22 mouse cellular contexts compared by ENCODE assay signal in the genomic region with DNA sequence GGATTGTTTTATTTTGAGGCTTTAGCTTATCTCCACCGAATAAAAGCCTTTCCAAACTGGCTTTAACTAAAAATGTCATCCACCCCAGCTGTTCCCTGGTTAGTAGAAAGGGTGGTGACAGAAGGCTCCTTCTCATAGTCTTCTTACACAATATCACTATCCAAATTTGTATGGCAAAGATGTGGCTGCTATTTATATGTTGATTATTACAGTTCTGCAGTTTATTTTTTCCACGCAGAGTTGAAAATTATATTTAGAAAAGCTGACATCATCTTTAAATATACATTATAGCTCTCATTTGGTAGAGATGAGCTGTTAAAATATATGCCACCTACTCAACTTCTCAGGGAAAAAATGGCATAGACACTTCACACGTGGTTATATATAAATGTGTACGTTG.
DNase-seq lines count a peak whose midpoint lies in the region; ATAC-seq lines count a peak whose summit lies in the region.
"Had no signal": no experiment of that assay in that cellular context is flagged by ENCODE, and none has a peak within 500 bp of the region (broad histone marks: within the 10 kb centered on the region; RNA-seq: fewer than 3 reads in every experiment).

No protein-coding gene starts in this region.

- no peak overlapping the region for H3K4me2 ChIP-seq in forebrain, embryonic 13.5 days
- H3K4me2 ChIP-seq in forebrain, embryonic 11.5 days (ENCODE audit: low read depth, low read length, severe bottlenecking): no peak overlapping the region
- no peak overlapping the region for H3K4me2 ChIP-seq in kidney, embryonic 16.5 days (replicated peaks; ENCODE audit: low read depth, low read length)
- H3K4me2 ChIP-seq: embryonic facial prominence, embryonic 15.5 days; hindbrain, embryonic 14.5 days; liver, embryonic 15.5 days; midbrain, embryonic 13.5 days; stomach, embryonic 15.5 days had no signal

- intact Hi-C loops in heart, postnatal 14 days (cut with DNase I): no loop called here

- no peak for DNase-seq in forebrain, embryonic 11.5 days (ENCODE audit: low spot score)
- peak; percentile 5 for DNase-seq in heart, adult 8-10 months (ENCODE audit: low spot score)
- DNase-seq in heart, postnatal 14 days: no peak
- peak; percentile 2 to 15 for DNase-seq in right cerebral cortex, postnatal 36 days (ENCODE audit: low spot score in 2 of 2)
- no peak for DNase-seq in right cerebral cortex, postnatal 14 days
- DNase-seq in neural tube, embryonic 10.5 days (ENCODE audit: extremely low spot score, low spot score): no peak
- DNase-seq: cerebellum, postnatal 10 days; embryo, embryonic 11 days; retina, postnatal 1 day had no signal

- no peak overlapping the region for H3K27ac ChIP-seq in forebrain, embryonic 13.5 days
- no peak overlapping the region for H3K27ac ChIP-seq in forebrain, embryonic 11.5 days (ENCODE audit: low read depth, low read length)
- H3K27ac ChIP-seq in kidney, embryonic 16.5 days (ENCODE audit: low read length): no peak overlapping the region
- H3K27ac ChIP-seq: embryonic facial prominence, embryonic 15.5 days; hindbrain, embryonic 14.5 days; kidney, postnatal 0 days; liver, embryonic 15.5 days; midbrain, embryonic 13.5 days; stomach, embryonic 15.5 days had no signal

- 89% methylated on average over 4 of the region's 4 CpGs for WGBS in forebrain, embryonic 13.5 days
- WGBS in forebrain, embryonic 11.5 days: 87% methylated on average over 4 of the region's 4 CpGs
- 87% methylated on average over 4 of the region's 4 CpGs for WGBS in kidney, embryonic 16.5 days

- peak; percentile 43; the same call in 1 of the 2 replicates for ATAC-seq in forebrain, embryonic 13.5 days
- ATAC-seq in forebrain, embryonic 11.5 days (replicated peaks; ENCODE audit: low FRiP score): no peak
- no peak for ATAC-seq in kidney, embryonic 16.5 days (ENCODE audit: low FRiP score, low TSS enrichment)
- ATAC-seq: CD4-positive, CD25-positive, alpha-beta regulatory T cell, adult 4 months; intestine, postnatal 0 days; lung, postnatal 0 days; midbrain, embryonic 13.5 days had no signal

- no peak overlapping the region for H3K4me3 ChIP-seq in forebrain, embryonic 13.5 days
- no peak overlapping the region for H3K4me3 ChIP-seq in forebrain, embryonic 11.5 days (ENCODE audit: low read depth, low read length)
- no peak overlapping the region for H3K4me3 ChIP-seq in kidney, embryonic 16.5 days (ENCODE audit: low read length)
- H3K4me3 ChIP-seq: embryonic facial prominence, embryonic 15.5 days; liver, embryonic 15.5 days; midbrain, embryonic 13.5 days; myocyte; stomach, embryonic 15.5 days had no signal

- no peaks in the 10 kb centered on the region for H3K36me3 ChIP-seq in forebrain, embryonic 13.5 days (ENCODE audit: poor library complexity, severe bottlenecking)
- no peaks in the 10 kb centered on the region for H3K36me3 ChIP-seq in forebrain, embryonic 11.5 days (ENCODE audit: control insufficient read depth, insufficient read depth, low read length)
- H3K36me3 ChIP-seq in kidney, embryonic 16.5 days (ENCODE audit: insufficient read depth, low read length): no peaks in the 10 kb centered on the region
- H3K36me3 ChIP-seq: embryonic facial prominence, embryonic 15.5 days; G1E; liver, embryonic 15.5 days; midbrain, embryonic 13.5 days; stomach, embryonic 15.5 days had no signal

- no peaks in the 10 kb centered on the region for H3K4me1 ChIP-seq in forebrain, embryonic 13.5 days
- H3K4me1 ChIP-seq in forebrain, embryonic 11.5 days (replicated peaks; ENCODE audit: control insufficient read depth, insufficient read depth, low read length): no peaks in the 10 kb centered on the region
- H3K4me1 ChIP-seq in kidney, embryonic 16.5 days (ENCODE audit: insufficient read depth, low read length): no peaks in the 10 kb centered on the region
- H3K4me1 ChIP-seq: embryonic facial prominence, embryonic 15.5 days; liver, embryonic 15.5 days; midbrain, embryonic 13.5 days; stomach, embryonic 15.5 days had no signal

- no peaks in the 10 kb centered on the region for H3K9me3 ChIP-seq in forebrain, embryonic 13.5 days (replicated peaks)
- H3K9me3 ChIP-seq in forebrain, embryonic 11.5 days (ENCODE audit: control insufficient read depth, low read length): no peaks in the 10 kb centered on the region
- no peaks in the 10 kb centered on the region for H3K9me3 ChIP-seq in kidney, embryonic 16.5 days (ENCODE audit: low read length)
- H3K9me3 ChIP-seq: embryonic facial prominence, embryonic 15.5 days; G1E; liver, embryonic 15.5 days; midbrain, embryonic 13.5 days; stomach, embryonic 15.5 days had no signal

- H3K9ac ChIP-seq in forebrain, embryonic 13.5 days: no peak overlapping the region
- no peak overlapping the region for H3K9ac ChIP-seq in forebrain, embryonic 11.5 days (ENCODE audit: low read length)
- no peak overlapping the region for H3K9ac ChIP-seq in kidney, embryonic 16.5 days (replicated peaks; ENCODE audit: low read length)
- H3K9ac ChIP-seq: embryonic facial prominence, embryonic 15.5 days; hindbrain, embryonic 14.5 days; liver, embryonic 15.5 days; midbrain, embryonic 13.5 days; stomach, embryonic 15.5 days had no signal

- H3K27me3 ChIP-seq in forebrain, embryonic 13.5 days: no peaks in the 10 kb centered on the region
- no peaks in the 10 kb centered on the region for H3K27me3 ChIP-seq in forebrain, embryonic 11.5 days (ENCODE audit: control insufficient read depth, insufficient read depth, low read length)
- H3K27me3 ChIP-seq in kidney, embryonic 16.5 days (ENCODE audit: insufficient read depth, low read length): no peaks in the 10 kb centered on the region
- H3K27me3 ChIP-seq: embryonic facial prominence, embryonic 15.5 days; liver, embryonic 15.5 days; midbrain, embryonic 13.5 days; stomach, embryonic 15.5 days had no signal

Comparison
In these comparisons a context has a peak if more than half of its experiments do, and no peak if none do; other contexts are left out.
1. DNase-seq: peak in heart, adult 8-10 months (single experiment) and right cerebral cortex, postnatal 36 days (2 of 2); none in forebrain, embryonic 11.5 days (single experiment), heart, postnatal 14 days (0 of 2), right cerebral cortex, postnatal 14 days (single experiment) and neural tube, embryonic 10.5 days (single experiment).